Mouse (Mus musculus): ENCODE data around the gene Rbp4. TPM values are rescaled to one million over a fixed set of nuclear protein-coding genes. Genes with fewer than 3 reads are reported as not detected.

The Rbp4 gene
- polyA plus RNA-seq, 1 experiment, result 0.35 TPM

DNA sequence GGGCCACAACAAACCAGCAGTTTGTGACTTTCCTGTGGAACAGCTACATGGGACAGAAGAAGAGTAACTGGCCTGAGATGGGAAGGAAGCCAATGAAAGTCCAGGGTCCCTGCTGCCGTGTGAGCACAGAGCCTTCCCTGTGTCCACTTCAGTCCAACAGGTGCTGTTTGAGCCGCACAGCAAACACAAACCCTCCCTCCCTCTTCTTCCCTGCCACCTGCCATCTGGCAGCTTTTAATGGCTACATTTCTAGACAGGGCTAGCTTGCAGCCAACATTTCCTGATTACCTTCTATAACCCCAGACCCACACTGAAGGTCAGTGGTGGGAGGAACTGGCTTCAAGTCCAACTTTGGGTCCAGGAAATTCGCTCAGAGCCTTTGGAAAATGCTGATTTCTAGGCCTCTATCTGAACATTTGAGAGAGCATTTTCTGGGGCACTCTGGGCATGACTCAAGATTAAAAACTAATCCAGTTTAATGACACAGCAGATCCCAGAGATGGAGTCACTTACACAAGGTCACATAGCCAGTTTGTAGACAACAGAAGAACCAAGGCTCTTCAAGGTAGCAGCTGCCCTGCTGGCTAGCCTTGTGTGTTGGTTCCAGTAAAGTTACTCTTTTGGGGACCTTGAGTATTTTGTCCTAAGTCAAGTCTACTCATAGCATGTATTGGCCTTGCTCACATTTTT lies 47.1 kb downstream of the Rbp4 start:
- Histone ChIP-seq H3K79me2 (ENCODE audit: control insufficient read depth, insufficient read depth) (no peaks in the 10 kb centered on the region), H3K4me2 (ENCODE audit: low read depth) (no peak overlapping the region), H3K4me3 (no peak overlapping the region), H3K27me3 (ENCODE audit: control insufficient read depth, insufficient read depth, insufficient read length) (no peaks in the 10 kb centered on the region), H3K36me3 (ENCODE audit: control insufficient read depth, insufficient read depth) (peaks cover 10% of the 10 kb centered on the region), H3ac (ENCODE audit: control insufficient read depth, insufficient read length) (no peak overlapping the region)
- peak in 2 of 3 experiments; percentile 59 to 63 for TF ChIP-seq MYOD1 (IDR thresholded peaks at IDR 0.05; ENCODE audit: control insufficient read depth in 1 of 3, insufficient read length in 2 of 3, low read depth in 2 of 3)
- no peak for TF ChIP-seq USF1 (IDR thresholded peaks at IDR 0.05; ENCODE audit: low read depth)
- peak in 2 of 3 experiments; percentile 4 to 62 for TF ChIP-seq MYOG (IDR thresholded peaks at IDR 0.05; ENCODE audit: control insufficient read depth in 1 of 3, insufficient read depth in 1 of 3, insufficient read length in 2 of 3, low read depth in 2 of 3)

DNA sequence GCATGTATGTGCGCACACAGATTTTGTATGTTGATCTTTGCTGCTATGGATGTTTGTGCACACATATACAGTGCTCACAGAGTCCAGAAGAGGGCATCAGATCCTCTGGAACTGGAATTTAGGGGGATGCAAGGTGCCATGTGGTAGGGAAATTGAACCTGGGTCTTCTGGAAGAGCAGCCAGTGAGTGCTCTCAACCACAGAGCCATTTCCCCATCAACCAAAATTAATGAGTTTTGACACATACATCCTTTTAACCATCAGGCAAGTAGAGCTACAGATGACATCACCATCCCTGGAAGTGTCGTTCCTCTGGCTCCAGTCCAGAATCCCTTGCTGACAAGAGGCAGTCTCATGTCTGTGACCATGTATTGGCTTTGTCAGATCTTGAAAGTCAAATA lies 48.8 kb downstream of the Rbp4 start:
- Histone ChIP-seq H3K4me3 (no peak overlapping the region), H3ac (ENCODE audit: control insufficient read depth, insufficient read length) (no peak overlapping the region), H3K36me3 (ENCODE audit: control insufficient read depth, insufficient read depth) (peaks cover 18% of the 10 kb centered on the region), H3K27me3 (ENCODE audit: control insufficient read depth, insufficient read depth, insufficient read length) (no peaks in the 10 kb centered on the region), H3K79me2 (ENCODE audit: control insufficient read depth, insufficient read depth) (no peaks in the 10 kb centered on the region), H3K4me2 (ENCODE audit: low read depth) (no peak overlapping the region)
- TF ChIP-seq MYOG (IDR thresholded peaks at IDR 0.05; ENCODE audit: control insufficient read depth in 1 of 3, insufficient read depth in 1 of 3, insufficient read length in 2 of 3, low read depth in 2 of 3), result no peak
- TF ChIP-seq REST (IDR thresholded peaks at IDR 0.05; ENCODE audit: insufficient read depth, insufficient read length), result no peak
- no peak for TF ChIP-seq CEBPB (IDR thresholded peaks at IDR 0.05; ENCODE audit: insufficient read depth, poor library complexity, severe bottlenecking)
- TF ChIP-seq POLR2A (IDR thresholded peaks at IDR 0.05; ENCODE audit: insufficient read length, low read depth), result no peak

DNA sequence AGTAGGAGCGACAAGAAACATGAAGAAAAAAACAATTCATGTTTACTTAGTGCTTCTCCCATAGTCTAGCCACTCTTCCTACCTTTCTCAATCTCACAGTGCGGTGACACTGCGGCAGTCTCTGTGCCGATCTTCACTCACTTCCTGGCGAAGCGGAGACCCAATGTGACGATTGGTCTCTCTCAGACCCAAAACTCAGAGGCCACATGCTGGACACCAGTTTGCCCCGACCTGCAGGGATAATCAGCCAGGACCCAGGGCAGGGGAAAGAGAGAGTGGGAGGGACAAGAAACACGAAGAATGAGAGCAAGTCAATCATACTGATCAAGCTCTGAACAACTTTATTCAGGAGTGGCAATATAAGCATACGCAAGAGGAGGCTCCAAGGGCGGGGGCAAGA lies 50.0 kb downstream of the Rbp4 start:
- H3K36me3 ChIP-seq (ENCODE audit: control insufficient read depth, insufficient read depth), result peaks cover 23% of the 10 kb centered on the region
- no peaks in the 10 kb centered on the region for H3K27me3 ChIP-seq (ENCODE audit: control insufficient read depth, insufficient read depth, insufficient read length)
- no peak for TF ChIP-seq POLR2A (IDR thresholded peaks at IDR 0.05; ENCODE audit: insufficient read length, low read depth)
- TF ChIP-seq TCF12 (IDR thresholded peaks at IDR 0.05; ENCODE audit: insufficient read depth, poor library complexity, severe bottlenecking), result no peak
- TF ChIP-seq CEBPB (IDR thresholded peaks at IDR 0.05; ENCODE audit: insufficient read depth, poor library complexity, severe bottlenecking), result no peak
- no peak for TF ChIP-seq REST (IDR thresholded peaks at IDR 0.05; ENCODE audit: insufficient read depth, insufficient read length)
- no peak for TF ChIP-seq USF1 (IDR thresholded peaks at IDR 0.05; ENCODE audit: low read depth)
- TF ChIP-seq E2F4 (IDR thresholded peaks at IDR 0.05; ENCODE audit: insufficient read depth), result no peak
- no peak for TF ChIP-seq POLR2AphosphoS2 (IDR thresholded peaks at IDR 0.05; ENCODE audit: insufficient read length, low read depth)
- no peak for TF ChIP-seq MAX (IDR thresholded peaks at IDR 0.05; ENCODE audit: low read depth)
- no peak for TF ChIP-seq MYOG (IDR thresholded peaks at IDR 0.05; ENCODE audit: control insufficient read depth in 1 of 3, insufficient read depth in 1 of 3, insufficient read length in 2 of 3, low read depth in 2 of 3)
- TF ChIP-seq TCF3 (IDR thresholded peaks at IDR 0.05; ENCODE audit: insufficient read length, low read depth), result no peak
- no peak for TF ChIP-seq MYOD1 (IDR thresholded peaks at IDR 0.05; ENCODE audit: control insufficient read depth in 1 of 3, insufficient read length in 2 of 3, low read depth in 2 of 3)
- TF ChIP-seq SRF (IDR thresholded peaks at IDR 0.05; ENCODE audit: control insufficient read depth, insufficient read length, low read depth), result no peak
- no peak overlapping the region for H3K4me2 ChIP-seq (ENCODE audit: low read depth)
- H3K4me3 ChIP-seq, result no peak overlapping the region
- H3K79me2 ChIP-seq (ENCODE audit: control insufficient read depth, insufficient read depth), result no peaks in the 10 kb centered on the region
- no peak overlapping the region for H3ac ChIP-seq (ENCODE audit: control insufficient read depth, insufficient read length)

DNA sequence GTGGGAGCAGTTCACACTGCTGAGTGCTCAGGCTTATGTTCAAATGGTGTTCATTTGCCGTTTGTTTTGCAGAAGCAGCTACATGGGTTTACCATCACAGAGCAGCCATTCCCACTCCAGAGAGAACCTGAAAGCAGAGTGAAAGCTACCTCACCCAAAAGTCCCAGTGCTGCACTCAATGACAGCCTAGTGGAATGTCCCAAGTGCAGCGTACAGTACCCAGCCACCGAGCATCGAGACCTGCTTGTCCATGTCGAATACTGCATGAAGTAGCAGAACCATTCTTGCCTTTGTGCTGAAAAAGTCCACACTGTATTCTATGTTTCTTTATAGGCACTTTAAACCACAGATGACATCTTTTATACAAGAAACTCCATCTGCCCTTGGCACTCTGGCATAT lies 51.9 kb downstream of the Rbp4 start:
- no peak overlapping the region for H3K4me2 ChIP-seq (ENCODE audit: low read depth)
- H3K36me3 ChIP-seq (ENCODE audit: control insufficient read depth, insufficient read depth), result peaks cover 23% of the 10 kb centered on the region

More for the DNA sequence above, 51.9 kb downstream of the Rbp4 start:
- no peaks in the 10 kb centered on the region for H3K79me2 ChIP-seq (ENCODE audit: control insufficient read depth, insufficient read depth)
- no peak overlapping the region for H3ac ChIP-seq (ENCODE audit: control insufficient read depth, insufficient read length)
- H3K27me3 ChIP-seq (ENCODE audit: control insufficient read depth, insufficient read depth, insufficient read length), result no peaks in the 10 kb centered on the region
- H3K4me3 ChIP-seq, result no peak overlapping the region
- TF ChIP-seq TCF12 (IDR thresholded peaks at IDR 0.05; ENCODE audit: insufficient read depth, poor library complexity, severe bottlenecking) (no peak), POLR2AphosphoS2 (IDR thresholded peaks at IDR 0.05; ENCODE audit: insufficient read length, low read depth) (no peak), MAX (IDR thresholded peaks at IDR 0.05; ENCODE audit: low read depth) (no peak), E2F4 (IDR thresholded peaks at IDR 0.05; ENCODE audit: insufficient read depth) (no peak), CEBPB (IDR thresholded peaks at IDR 0.05; ENCODE audit: insufficient read depth, poor library complexity, severe bottlenecking) (no peak), SRF (IDR thresholded peaks at IDR 0.05; ENCODE audit: control insufficient read depth, insufficient read length, low read depth) (no peak), MYOG (IDR thresholded peaks at IDR 0.05; ENCODE audit: control insufficient read depth in 1 of 3, insufficient read depth in 1 of 3, insufficient read length in 2 of 3, low read depth in 2 of 3) (no peak), USF1 (IDR thresholded peaks at IDR 0.05; ENCODE audit: low read depth) (no peak), REST (IDR thresholded peaks at IDR 0.05; ENCODE audit: insufficient read depth, insufficient read length) (no peak), POLR2A (IDR thresholded peaks at IDR 0.05; ENCODE audit: insufficient read length, low read depth) (no peak), TCF3 (IDR thresholded peaks at IDR 0.05; ENCODE audit: insufficient read length, low read depth) (no peak), MYOD1 (IDR thresholded peaks at IDR 0.05; ENCODE audit: control insufficient read depth in 1 of 3, insufficient read length in 2 of 3, low read depth in 2 of 3) (no peak)

Other genes with a start within 250 kb of the Rbp4 start
- gene Myof, start 81.7 kb downstream of the Rbp4 start, polyA plus RNA-seq (2012; fragmentation: generic; extraction: Trizol), result 76.9 TPM
- 5.1 TPM for gene Cep55, start 70.3 kb downstream of the Rbp4 start, polyA plus RNA-seq (2012; fragmentation: generic; extraction: Trizol)
- gene Ffar4, start 28.2 kb downstream of the Rbp4 start, polyA plus RNA-seq (2012; fragmentation: generic; extraction: Trizol), result not detected
- not detected for gene Pde6c, start 7.5 kb upstream of the Rbp4 start, polyA plus RNA-seq (2012; fragmentation: generic; extraction: Trizol)
- 6.5 TPM for gene Fra10ac1, start 98.9 kb upstream of the Rbp4 start, polyA plus RNA-seq (2012; fragmentation: generic; extraction: Trizol)
- gene Lgi1, start 139.3 kb upstream of the Rbp4 start, polyA plus RNA-seq (2012; fragmentation: generic; extraction: Trizol), result not detected

Measured in myocyte (in vitro differentiated cells).